Mouse (Mus musculus) hindbrain, embryonic 14.5 days (tissue): ENCODE results near the gene Ezh1. TPM values are rescaled to one million over a fixed set of nuclear protein-coding genes. Genes with fewer than 3 reads are reported as not detected.

Experiments used
- ATAC-seq: fragments of 200-750 bp; cut with Nextera tagmentation; 2 replicates; pipeline ENCODE4 v1.8.0; 2017; ENCODE audit warnings: moderate number of reproducible peaks, mild to moderate bottlenecking, moderate TSS enrichment, moderate library complexity; ENCODE audit not compliant: low FRiP score
- DNase-seq: peaks from one replicate; pipeline ENCODE4 v3.0.0-alpha.2; 2015; ENCODE audit warnings: low spot score
- H3K27ac ChIP-seq: fragments of 300-500 bp; sonication (generic); 2 replicates; pipeline ENCODE4 v1.5.1; 2014; ENCODE audit warnings: mild to moderate bottlenecking, moderate library complexity
- H3K27me3 ChIP-seq: fragments of 300-500 bp; sonication (generic); 2 replicates; pipeline ENCODE4 v1.6.1; 2014; ENCODE audit warnings: mild to moderate bottlenecking, low read length, mixed read lengths; ENCODE audit not compliant: control insufficient read depth, insufficient read depth
- H3K36me3 ChIP-seq: fragments of 300-500 bp; sonication (generic); replicated peaks from 2 replicates; pipeline ENCODE4 v1.6.1; 2014; ENCODE audit not compliant: control insufficient read depth, insufficient read depth
- H3K4me1 ChIP-seq: fragments of 300-500 bp; sonication (generic); replicated peaks from 2 replicates; pipeline ENCODE4 v1.6.1; 2014; ENCODE audit warnings: antibody characterized with exemption, low read length, mixed read lengths; ENCODE audit not compliant: control insufficient read depth, insufficient read depth
- H3K4me2 ChIP-seq: fragments of 300-500 bp; sonication (generic); replicated peaks from 2 replicates; pipeline ENCODE4 v1.6.1; 2014; ENCODE audit warnings: mild to moderate bottlenecking, moderate library complexity
- H3K4me3 ChIP-seq: fragments of 300-500 bp; sonication (generic); replicated peaks from 2 replicates; pipeline ENCODE4 v1.5.1; 2014; ENCODE audit warnings: mild to moderate bottlenecking, low read length
- H3K9ac ChIP-seq: fragments of 300-500 bp; sonication (generic); 2 replicates; pipeline ENCODE4 v1.6.1; 2014
- H3K9me3 ChIP-seq: fragments of 300-500 bp; sonication (generic); 2 replicates; pipeline ENCODE4 v1.6.1; 2016; ENCODE audit warnings: low read length; ENCODE audit not compliant: control insufficient read depth
- WGBS: fragments of 180-500 bp; shearing (Covaris S2); extraction: QIAGEN DNeasy Blood & Tissue Kit; methylation state at CpG from one replicate; pipeline ENCODE4 v1.1.7; 2014; 5-methylcytosine and 5-hydroxymethylcytosine counted together
- polyA plus RNA-seq: library from polyadenylated mRNA; unstranded; fragments of >200 nt; fragmentation: Nextera tagmentation; extraction: Ambion mirVana; gene quantifications from 2 replicates; pipeline ENCODE4 v1.2.1, GENCODE M21; 2014

Gene Ezh1
- polyA plus RNA-seq, 1 experiment from 2014 or later, result 26.9 TPM

DNA sequence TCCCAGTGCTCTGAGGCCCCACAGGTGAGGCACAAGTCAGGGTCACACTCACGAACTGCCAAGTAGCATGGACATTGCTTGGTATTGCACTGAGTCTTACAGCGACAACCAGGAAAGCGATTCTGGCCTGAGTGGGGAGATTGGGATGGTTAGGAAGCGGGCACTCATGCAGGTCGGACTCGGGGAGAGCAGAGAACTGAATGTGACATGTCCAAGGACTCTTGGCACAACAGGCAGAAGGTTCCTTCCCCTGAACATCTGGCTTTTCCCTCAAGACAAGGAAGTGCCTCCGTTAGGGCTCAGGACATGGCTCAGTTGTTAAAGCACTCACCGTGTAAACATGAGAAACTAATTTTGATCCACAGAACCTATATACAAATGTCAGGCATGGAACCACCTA lies 30.7 kb downstream of the Ezh1 start:
- H3K27ac ChIP-seq, result no peak overlapping the region
- no peak overlapping the region for H3K4me2 ChIP-seq
- H3K4me1 ChIP-seq, result 0 out of 2 replicates have a peak, but pooled peaks cover 3% of the 10 kb centered on the region
- H3K9me3 ChIP-seq, result no peaks in the 10 kb centered on the region
- no peak overlapping the region for H3K9ac ChIP-seq
- 91% methylated on average over 8 of the region's 8 CpGs for WGBS
- ATAC-seq (no peak), DNase-seq (no peak)
- H3K36me3 ChIP-seq, result peaks cover 67% of the 10 kb centered on the region
- no peaks in the 10 kb centered on the region for H3K27me3 ChIP-seq
- no peak overlapping the region for H3K4me3 ChIP-seq

DNA sequence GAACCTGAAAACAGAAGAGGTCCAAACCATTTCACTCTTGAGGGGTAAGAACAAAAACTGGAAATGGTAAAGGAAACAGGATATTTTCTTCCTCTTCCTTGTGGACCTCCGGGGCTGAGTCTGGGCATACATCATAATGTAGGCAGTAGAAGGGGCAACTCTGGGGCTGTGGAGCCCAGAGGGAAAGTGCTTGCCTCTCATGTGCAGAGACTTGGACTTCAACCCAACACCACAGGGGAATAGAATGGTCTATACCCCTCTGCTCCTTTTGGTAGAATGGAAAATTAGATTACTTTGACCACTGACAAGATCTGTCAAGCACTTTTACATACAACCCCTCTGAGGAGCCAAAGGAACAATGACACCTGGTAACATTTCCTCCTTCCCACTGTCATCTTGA lies 31.2 kb downstream of the Ezh1 start:
- DNase-seq (no peak), ATAC-seq (no peak)
- Histone ChIP-seq H3K27me3 (no peaks in the 10 kb centered on the region), H3K4me1 (peaks cover 7% of the 10 kb centered on the region), H3K9me3 (no peaks in the 10 kb centered on the region), H3K9ac (no peak overlapping the region), H3K4me3 (no peak overlapping the region), H3K4me2 (no peak overlapping the region), H3K36me3 (peaks cover 63% of the 10 kb centered on the region), H3K27ac (no peak overlapping the region)
- 100% methylated on average over 1 of the region's 1 CpGs for WGBS

DNA sequence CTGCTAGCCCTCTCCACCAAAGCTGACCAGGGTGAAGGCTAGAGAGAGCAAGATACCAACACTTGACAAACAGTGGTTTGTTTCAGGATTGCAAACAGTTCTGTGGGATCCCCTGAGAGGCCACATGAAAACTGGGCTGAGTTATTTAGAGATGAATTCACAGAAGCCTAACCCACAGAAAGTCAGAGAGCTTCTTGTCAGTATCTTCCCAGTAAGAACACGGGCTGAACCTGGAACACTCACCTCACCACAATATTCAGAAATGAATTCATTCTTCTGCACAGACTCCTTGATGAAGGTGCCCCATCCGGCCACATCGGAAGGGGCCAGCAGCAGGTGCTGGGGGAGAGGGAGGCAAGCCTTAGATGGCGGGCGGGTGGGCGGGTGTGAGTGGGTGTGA lies 31.6 kb downstream of the Ezh1 start:
- H3K36me3 ChIP-seq, result peaks cover 58% of the 10 kb centered on the region
- no peaks in the 10 kb centered on the region for H3K27me3 ChIP-seq
- no peaks in the 10 kb centered on the region for H3K9me3 ChIP-seq
- ATAC-seq (no peak), DNase-seq (no peak)
- WGBS, result 95% methylated on average over 6 of the region's 6 CpGs
- peaks cover 12% of the 10 kb centered on the region for H3K4me1 ChIP-seq
- H3K4me3 ChIP-seq, result no peak overlapping the region
- no peak overlapping the region for H3K4me2 ChIP-seq
- no peak overlapping the region for H3K9ac ChIP-seq
- H3K27ac ChIP-seq, result no peak overlapping the region

DNA sequence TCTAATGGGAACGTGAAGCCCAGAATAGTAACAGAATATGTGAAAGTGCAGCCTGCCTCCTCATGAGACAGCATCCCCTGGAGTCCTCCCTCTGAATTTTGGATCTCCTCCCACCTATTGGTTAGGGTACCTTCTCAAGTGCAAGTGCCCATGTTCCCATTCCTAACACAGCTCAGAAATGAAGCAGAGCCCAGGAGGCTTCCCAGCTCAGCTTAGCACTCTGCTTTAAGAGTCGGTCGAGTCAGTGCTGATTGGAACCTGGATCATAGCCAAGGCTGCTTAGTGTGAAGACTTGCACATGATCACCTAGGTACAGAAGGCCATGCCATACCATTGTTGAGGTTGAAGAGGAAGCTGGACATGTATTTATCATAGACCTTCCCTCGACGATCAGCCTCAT lies 32.1 kb downstream of the Ezh1 start:
- Histone ChIP-seq H3K27me3 (no peaks in the 10 kb centered on the region), H3K27ac (no peak overlapping the region), H3K36me3 (peaks cover 53% of the 10 kb centered on the region), H3K9ac (no peak overlapping the region), H3K9me3 (no peaks in the 10 kb centered on the region), H3K4me3 (no peak overlapping the region), H3K4me2 (no peak overlapping the region), H3K4me1 (peaks cover 15% of the 10 kb centered on the region)
- DNase-seq (no peak), ATAC-seq (no peak)
- WGBS, result 93% methylated on average over 5 of the region's 5 CpGs

DNA sequence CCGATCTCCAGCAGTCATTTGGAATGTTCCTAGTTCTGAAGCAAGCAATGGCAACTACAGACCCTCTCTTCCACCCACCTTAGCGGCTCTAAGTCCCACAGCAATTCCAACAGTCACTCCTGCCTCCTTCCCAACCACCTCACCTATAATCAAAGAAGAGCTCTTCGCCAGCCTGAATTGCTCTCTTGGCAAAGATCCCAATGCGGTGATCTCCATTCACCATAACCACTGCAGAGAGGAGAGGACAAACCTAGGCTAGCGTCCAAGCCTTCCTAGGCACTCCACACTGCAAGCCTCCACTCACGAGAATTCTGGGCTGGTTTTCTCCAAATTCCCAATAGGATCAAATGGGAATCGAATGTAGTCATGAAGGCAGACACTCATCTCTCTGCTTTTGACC lies 33.2 kb downstream of the Ezh1 start:
- WGBS, result 89% methylated on average over 7 of the region's 7 CpGs
- Histone ChIP-seq H3K36me3 (peaks cover 43% of the 10 kb centered on the region), H3K4me1 (peaks cover 18% of the 10 kb centered on the region), H3K9me3 (no peaks in the 10 kb centered on the region), H3K4me2 (no peak overlapping the region), H3K9ac (no peak overlapping the region), H3K4me3 (no peak overlapping the region), H3K27ac (no peak overlapping the region), H3K27me3 (no peaks in the 10 kb centered on the region)
- no peak for DNase-seq
- ATAC-seq, result no peak

DNA sequence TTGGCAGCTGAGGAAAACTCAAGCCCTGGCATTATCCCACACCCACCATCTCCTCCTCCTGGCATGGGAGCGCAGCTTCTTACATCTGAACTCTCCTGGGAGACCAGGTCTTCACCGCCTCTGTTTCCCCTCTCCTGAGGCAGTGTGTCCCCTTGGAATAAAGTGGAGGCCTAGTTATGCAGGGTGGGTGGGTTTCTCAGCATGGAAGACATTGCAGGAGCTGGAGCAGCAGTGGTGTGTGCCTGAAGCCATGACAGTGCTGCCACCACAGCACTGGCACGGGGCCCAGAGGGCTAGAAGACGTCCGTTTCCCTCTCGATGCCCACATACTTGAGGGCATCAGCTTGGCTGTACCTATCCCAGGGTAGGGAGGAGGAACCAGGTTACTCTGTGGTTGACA lies 33.6 kb downstream of the Ezh1 start:
- no peak overlapping the region for H3K9ac ChIP-seq
- peaks cover 38% of the 10 kb centered on the region for H3K36me3 ChIP-seq

DNA sequence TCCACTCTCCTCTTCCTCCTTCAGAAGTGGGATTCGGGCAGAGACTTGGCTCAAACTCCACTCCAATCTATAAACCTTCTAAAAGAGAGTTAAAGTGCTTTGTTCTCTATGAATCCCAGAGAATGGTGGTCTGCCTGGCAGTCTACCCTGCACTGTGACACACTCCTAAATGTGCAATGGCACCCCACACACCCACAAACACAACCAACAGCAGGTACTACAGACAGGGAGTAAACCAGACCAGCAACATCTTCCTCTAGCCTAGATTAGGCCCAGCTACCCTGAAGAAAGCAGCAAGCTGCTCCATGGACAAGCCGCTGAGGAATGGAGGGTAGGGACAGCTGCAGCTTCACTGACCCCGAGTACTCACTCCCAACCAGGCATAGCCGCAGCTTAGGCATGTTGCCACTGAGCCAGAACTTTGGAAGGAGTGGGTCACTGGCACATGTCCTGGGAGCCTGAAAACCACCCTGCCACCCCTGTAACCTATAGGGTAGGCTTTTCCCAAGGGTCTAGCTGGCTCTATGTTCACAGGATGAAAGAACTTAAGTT lies 34.3 kb downstream of the Ezh1 start:
- H3K9ac ChIP-seq, result no peak overlapping the region
- WGBS, result 81% methylated on average over 4 of the region's 4 CpGs
- H3K36me3 ChIP-seq, result peaks cover 33% of the 10 kb centered on the region
- no peaks in the 10 kb centered on the region for H3K27me3 ChIP-seq
- peaks cover 18% of the 10 kb centered on the region for H3K4me1 ChIP-seq
- H3K4me3 ChIP-seq, result no peak overlapping the region
- H3K27ac ChIP-seq, result no peak overlapping the region
- DNase-seq, result no peak
- H3K4me2 ChIP-seq, result no peak overlapping the region
- H3K9me3 ChIP-seq, result no peaks in the 10 kb centered on the region
- no peak for ATAC-seq

More for the DNA sequence above, 33.6 kb downstream of the Ezh1 start:
- ATAC-seq (no peak), DNase-seq (no peak)
- H3K4me3 ChIP-seq, result no peak overlapping the region
- no peak overlapping the region for H3K27ac ChIP-seq
- H3K27me3 ChIP-seq, result no peaks in the 10 kb centered on the region
- 90% methylated on average over 6 of the region's 6 CpGs for WGBS
- H3K4me1 ChIP-seq, result peaks cover 18% of the 10 kb centered on the region
- H3K4me2 ChIP-seq, result no peak overlapping the region
- H3K9me3 ChIP-seq, result no peaks in the 10 kb centered on the region

DNA sequence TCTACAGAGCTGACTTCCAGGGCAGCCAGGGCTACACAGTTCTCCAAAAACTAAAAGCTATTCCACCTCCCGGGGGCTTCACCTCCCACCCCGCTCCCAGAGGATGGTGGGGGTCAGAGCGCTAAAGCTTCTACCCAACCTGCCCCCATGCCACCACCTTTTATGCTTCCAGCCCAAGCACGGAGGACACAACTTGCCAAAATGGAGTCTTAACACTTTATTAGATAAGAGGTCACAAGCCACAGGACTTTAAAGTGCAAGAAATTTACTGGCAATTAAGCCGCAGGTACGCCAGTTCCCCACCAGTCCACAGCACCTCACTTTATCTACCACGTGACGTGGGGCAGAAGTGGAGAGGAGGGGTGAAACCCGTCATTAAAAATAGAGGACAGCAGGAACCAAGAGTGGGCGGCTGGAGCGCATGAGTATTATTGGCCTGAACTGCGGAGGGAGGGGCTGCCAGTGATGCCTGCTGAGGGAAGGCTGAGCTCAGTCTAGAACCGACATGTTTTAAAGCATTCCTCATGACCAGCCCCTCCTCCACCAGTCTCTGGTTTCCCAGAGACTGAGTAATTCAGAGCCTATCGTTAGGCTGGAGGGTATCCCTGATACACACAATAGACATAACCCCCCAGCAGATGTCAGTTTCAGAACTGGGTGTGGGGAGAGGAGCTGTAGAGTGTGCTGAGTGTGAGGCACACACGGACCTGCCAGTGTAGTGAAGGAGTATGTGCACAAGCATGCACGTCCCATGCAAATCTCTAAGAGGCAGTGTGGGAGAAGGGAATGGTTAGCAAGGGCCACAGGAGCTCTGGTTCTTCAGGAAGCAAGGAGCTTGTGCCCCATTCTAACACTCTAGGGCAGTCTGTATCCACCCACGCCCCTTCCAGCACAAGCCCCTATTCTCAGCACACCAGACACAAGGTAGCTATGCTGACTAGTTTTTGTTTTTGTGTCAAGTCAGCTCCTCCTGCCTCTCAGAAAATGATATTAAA lies 35.1 kb downstream of the Ezh1 start:
- Histone ChIP-seq H3K9ac (no peak overlapping the region), H3K27me3 (no peaks in the 10 kb centered on the region), H3K4me3 (no peak overlapping the region), H3K9me3 (no peaks in the 10 kb centered on the region), H3K4me1 (peaks cover 18% of the 10 kb centered on the region), H3K27ac (0 out of 2 replicates have a peak overlapping the region, but pooled peaks have one; percentile 70), H3K36me3 (peaks cover 26% of the 10 kb centered on the region), H3K4me2 (no peak overlapping the region)
- ATAC-seq (no peak), DNase-seq (no peak)
- WGBS, result 51% methylated on average over 17 of the region's 17 CpGs

DNA sequence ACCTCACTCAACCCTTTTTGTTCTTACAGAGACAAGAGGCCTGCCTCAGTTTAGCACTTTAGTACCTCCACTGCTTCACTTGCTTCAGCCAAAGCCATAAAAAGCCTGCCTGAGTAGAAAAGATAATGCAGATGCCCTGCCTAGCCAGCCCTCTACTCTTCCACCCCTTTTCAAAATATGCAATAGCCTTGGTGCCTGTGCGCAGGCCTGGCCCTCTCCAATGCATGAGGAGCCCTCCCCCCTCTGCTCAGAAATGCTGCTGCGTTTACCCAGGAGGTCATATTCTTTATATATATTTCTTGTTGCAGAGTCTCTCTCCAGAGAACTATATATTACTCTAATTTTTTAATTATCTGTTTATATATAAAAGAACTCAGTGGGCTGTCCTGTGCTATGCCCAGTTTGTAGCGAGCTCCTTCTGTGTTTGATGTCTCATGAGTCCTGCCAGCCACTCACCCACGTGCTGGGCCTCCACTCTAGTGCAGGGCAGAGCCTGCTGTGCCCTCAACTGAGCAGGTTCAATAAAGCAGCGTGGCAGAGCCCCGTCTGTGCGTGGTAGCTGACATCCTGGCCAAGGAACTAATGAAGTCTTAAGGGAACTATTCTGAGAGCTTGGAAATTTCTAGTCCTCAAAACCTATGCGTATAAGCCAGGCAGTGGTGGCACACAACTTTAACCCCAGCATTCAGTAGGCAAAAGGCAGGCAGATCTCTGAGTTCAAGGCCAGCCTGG lies 35.9 kb downstream of the Ezh1 start:
- H3K4me2 ChIP-seq, result no peak overlapping the region
- H3K27ac ChIP-seq, result peak overlapping the region; percentile 70
- no peaks in the 10 kb centered on the region for H3K9me3 ChIP-seq
- no peak overlapping the region for H3K4me3 ChIP-seq
- 24% methylated on average over 8 of the region's 8 CpGs for WGBS
- no peak for DNase-seq
- 0 out of 2 replicates have a peak, but pooled peaks have one; percentile 24 for ATAC-seq
- H3K9ac ChIP-seq, result no peak overlapping the region; the same call in 1 of the 2 replicates
- peaks cover 17% of the 10 kb centered on the region for H3K36me3 ChIP-seq
- no peaks in the 10 kb centered on the region for H3K27me3 ChIP-seq
- H3K4me1 ChIP-seq, result peaks cover 18% of the 10 kb centered on the region
